Mouse (Mus musculus) heart, embryonic 12.5 days (tissue): ENCODE measurements around the gene Slc7a9. TPM values are rescaled to one million over a fixed set of nuclear protein-coding genes. Genes with fewer than 3 reads are reported as not detected.
A peak's percentile ranks its signal among the peaks of the same experiment; 100 is the strongest.

Source experiments
- ATAC-seq: fragments of 200-750 bp; cut with Nextera tagmentation; 2 replicates; pipeline ENCODE4 v1.8.0; 2017; ENCODE audit warnings: moderate TSS enrichment, moderate library complexity; ENCODE audit not compliant: insufficient number of reproducible peaks, low FRiP score
- H3K27ac ChIP-seq: fragments of 300-500 bp; sonication (generic); 2 replicates; pipeline ENCODE4 v1.5.1; 2016; ENCODE audit warnings: mild to moderate bottlenecking, moderate library complexity; ENCODE audit not compliant: poor library complexity, severe bottlenecking
- H3K27me3 ChIP-seq: fragments of 300-500 bp; sonication (generic); replicated peaks from 2 replicates; pipeline ENCODE4 v1.6.1; 2016; ENCODE audit warnings: mild to moderate bottlenecking, moderate library complexity
- H3K36me3 ChIP-seq: fragments of 300-500 bp; sonication (generic); 2 replicates; pipeline ENCODE4 v1.6.1; 2016; ENCODE audit warnings: mild to moderate bottlenecking, moderate library complexity
- H3K4me1 ChIP-seq: fragments of 300-500 bp; sonication (generic); replicated peaks from 2 replicates; pipeline ENCODE4 v1.6.1; 2016; ENCODE audit warnings: mild to moderate bottlenecking
- H3K4me2 ChIP-seq: fragments of 300-500 bp; sonication (generic); 2 replicates; pipeline ENCODE4 v1.6.1; 2016; ENCODE audit warnings: mild to moderate bottlenecking, moderate library complexity
- H3K4me3 ChIP-seq: fragments of 300-500 bp; sonication (generic); 2 replicates; pipeline ENCODE4 v1.5.1; 2016; ENCODE audit warnings: mild to moderate bottlenecking
- H3K9ac ChIP-seq: fragments of 300-500 bp; sonication (generic); 2 replicates; pipeline ENCODE4 v1.6.1; 2016; ENCODE audit warnings: mild to moderate bottlenecking, moderate library complexity
- H3K9me3 ChIP-seq: fragments of 300-500 bp; sonication (generic); replicated peaks from 2 replicates; pipeline ENCODE4 v1.6.1; 2016; ENCODE audit warnings: mild to moderate bottlenecking, moderate library complexity
- WGBS: fragments of 180-500 bp; shearing (Covaris S2); methylation state at CpG from one replicate; pipeline ENCODE4 v1.1.7; 2016; 5-methylcytosine and 5-hydroxymethylcytosine counted together
- polyA plus RNA-seq: library from polyadenylated mRNA; unstranded; fragments of >200 nt; fragmentation: Nextera tagmentation; extraction: Ambion mirVana; gene quantifications from 2 replicates; pipeline ENCODE4 v1.2.1, GENCODE M21; 2016

Slc7a9 gene
- polyA plus RNA-seq, 1 experiment from 2014 or later = 0.59 TPM

- WGBS = 75% methylated on average over 4 of the region's 4 CpGs
- no peak overlapping the region for H3K4me3 ChIP-seq
- H3K27me3 ChIP-seq = no peaks in the 10 kb centered on the region
- no peak overlapping the region for H3K4me2 ChIP-seq
- H3K9me3 ChIP-seq = no peaks in the 10 kb centered on the region
- no peak overlapping the region for H3K27ac ChIP-seq
- H3K4me1 ChIP-seq = 0 out of 2 replicates have a peak, but pooled peaks cover 6% of the 10 kb centered on the region
- no peaks in the 10 kb centered on the region for H3K36me3 ChIP-seq
- ATAC-seq = no peak
- no peak overlapping the region for H3K9ac ChIP-seq
Observed at GRCm38 (mm10) chr7:35456091-35456814, 7.7 kb downstream of the Slc7a9 start.

DNA sequence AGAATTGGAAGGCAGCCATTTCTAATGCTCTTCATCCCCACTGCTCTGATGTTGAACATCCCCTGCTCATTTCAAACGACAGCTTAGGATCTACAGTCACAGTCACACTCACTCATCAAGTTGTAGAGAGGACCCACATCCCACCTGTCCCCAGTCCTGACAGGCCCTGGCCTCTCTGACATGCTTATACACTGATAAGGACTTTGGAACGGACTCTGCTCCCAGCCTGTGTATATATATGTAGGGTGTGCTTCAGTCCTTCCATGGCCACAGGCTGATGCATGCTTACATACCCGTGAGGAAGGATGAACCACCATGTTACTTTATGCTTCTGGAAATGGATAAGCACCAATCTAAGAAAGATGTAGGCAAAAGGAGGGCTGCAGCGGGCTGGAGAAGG, 12.4 kb downstream of the Slc7a9 start:
- no peak for ATAC-seq
- peaks cover 6% of the 10 kb centered on the region; the same call in 1 of the 2 replicates for H3K4me1 ChIP-seq
- no peaks in the 10 kb centered on the region for H3K27me3 ChIP-seq
- no peaks in the 10 kb centered on the region for H3K9me3 ChIP-seq
- no peak overlapping the region for H3K27ac ChIP-seq
- no peaks in the 10 kb centered on the region for H3K36me3 ChIP-seq
- H3K4me3 ChIP-seq = no peak overlapping the region
- H3K9ac ChIP-seq = no peak overlapping the region
- 68% methylated on average over 4 of the region's 4 CpGs for WGBS
- no peak overlapping the region for H3K4me2 ChIP-seq

DNA sequence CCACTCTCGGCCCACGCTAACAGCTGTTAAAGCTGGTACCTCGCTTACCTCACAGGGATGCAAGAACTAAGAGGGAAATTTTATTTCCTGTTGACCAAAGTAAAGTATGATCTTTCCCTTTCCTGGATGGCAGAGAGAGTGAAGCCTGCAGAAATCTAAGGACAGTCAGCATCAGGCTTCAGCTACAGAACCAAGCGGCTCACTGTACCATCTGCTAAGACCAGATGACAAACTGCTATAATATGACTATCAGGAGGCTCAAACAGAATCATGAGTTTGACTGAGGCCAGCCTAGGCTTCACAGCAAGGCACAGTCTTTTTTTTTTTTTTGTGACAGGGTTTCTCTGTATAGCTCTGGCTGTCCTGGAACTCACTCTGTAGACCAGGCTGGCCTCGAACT, 16.4 kb downstream of the Slc7a9 start:
- Histone ChIP-seq H3K4me3 (no peak overlapping the region), H3K27ac (no peak overlapping the region), H3K27me3 (no peaks in the 10 kb centered on the region), H3K9me3 (no peaks in the 10 kb centered on the region), H3K9ac (no peak overlapping the region), H3K36me3 (no peaks in the 10 kb centered on the region), H3K4me1 (peaks cover under 1% of the 10 kb centered on the region; the same call in 1 of the 2 replicates), H3K4me2 (no peak overlapping the region)
- ATAC-seq = no peak
- WGBS = 72% methylated on average over 5 of the region's 5 CpGs

DNA sequence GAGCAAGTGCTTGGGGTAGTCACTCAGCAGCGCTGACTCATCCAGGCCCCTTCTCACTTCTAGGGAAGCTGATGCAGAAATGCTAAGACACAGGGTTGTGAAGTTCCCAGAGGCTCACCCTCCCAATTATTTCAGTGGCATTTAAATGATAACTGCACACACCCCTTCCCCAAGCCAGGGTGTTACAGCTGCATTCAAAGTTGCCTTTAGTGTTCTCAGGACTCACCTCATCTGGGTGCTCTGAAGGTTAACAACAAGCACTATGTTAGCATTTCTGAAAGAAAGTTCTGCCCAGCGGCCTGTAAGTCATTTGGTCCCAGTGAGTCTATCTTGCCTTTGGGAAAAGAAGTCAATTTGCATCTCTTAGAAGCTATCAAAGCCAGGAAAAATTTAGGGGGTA, 19.3 kb downstream of the Slc7a9 start:
- no peaks in the 10 kb centered on the region for H3K9me3 ChIP-seq
- no peak for ATAC-seq
- H3K4me1 ChIP-seq = no peaks in the 10 kb centered on the region; the same call in 1 of the 2 replicates
- WGBS = 74% methylated on average over 2 of the region's 2 CpGs
- no peak overlapping the region for H3K9ac ChIP-seq
- H3K27me3 ChIP-seq = no peaks in the 10 kb centered on the region
- H3K4me3 ChIP-seq = no peak overlapping the region
- H3K4me2 ChIP-seq = no peak overlapping the region
- no peak overlapping the region for H3K27ac ChIP-seq
- no peaks in the 10 kb centered on the region for H3K36me3 ChIP-seq

DNA sequence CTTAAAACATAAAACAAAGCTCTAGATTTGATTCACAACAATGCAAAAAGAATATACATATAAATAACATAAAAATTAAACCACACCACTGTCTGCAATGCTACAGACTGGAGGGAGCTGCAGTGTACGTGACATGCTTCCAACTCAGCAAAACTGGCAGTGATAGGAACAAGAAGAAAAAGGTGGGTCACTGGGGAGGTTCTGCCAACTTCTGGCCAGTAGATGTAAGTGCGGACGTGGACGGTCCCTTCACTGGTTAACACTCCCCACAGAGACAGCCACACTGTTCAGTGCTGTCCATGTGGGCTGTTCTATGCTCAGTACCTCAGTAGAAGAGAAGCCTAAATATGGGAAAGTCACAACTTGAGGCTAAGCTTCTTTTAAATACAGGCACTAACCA, 22.2 kb downstream of the Slc7a9 start:
- Histone ChIP-seq H3K4me1 (no peaks in the 10 kb centered on the region), H3K9ac (no peak overlapping the region), H3K4me3 (no peak overlapping the region), H3K27ac (no peak overlapping the region), H3K36me3 (no peaks in the 10 kb centered on the region), H3K27me3 (no peaks in the 10 kb centered on the region), H3K4me2 (no peak overlapping the region), H3K9me3 (no peaks in the 10 kb centered on the region)
- WGBS = 43% methylated on average over 4 of the region's 4 CpGs
- no peak for ATAC-seq

DNA sequence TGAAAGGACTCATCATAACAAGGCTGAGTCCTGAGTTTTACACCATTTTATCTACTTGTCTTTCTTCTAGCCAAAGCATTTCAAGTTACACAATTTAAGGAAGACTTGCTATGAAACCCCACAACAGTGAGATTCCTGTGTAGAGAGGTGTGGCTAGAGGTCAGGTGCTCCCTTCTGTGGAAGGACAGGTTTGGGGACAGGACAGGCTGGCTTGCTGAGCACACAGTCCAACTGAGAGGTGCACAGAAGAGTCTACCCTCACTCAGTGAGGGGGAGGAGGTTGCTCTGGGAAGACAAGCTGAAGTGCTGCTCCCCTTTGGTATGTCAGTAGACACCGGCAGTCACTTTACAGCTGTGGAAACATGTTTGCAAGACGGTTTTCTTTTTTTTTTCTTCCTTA, 27.9 kb downstream of the Slc7a9 start:
- no peak for ATAC-seq
- WGBS = 52% methylated on average over 2 of the region's 2 CpGs
- Histone ChIP-seq H3K9me3 (no peaks in the 10 kb centered on the region), H3K4me3 (no peak overlapping the region), H3K4me1 (no peaks in the 10 kb centered on the region), H3K27ac (no peak overlapping the region), H3K36me3 (no peaks in the 10 kb centered on the region), H3K27me3 (no peaks in the 10 kb centered on the region), H3K9ac (no peak overlapping the region), H3K4me2 (no peak overlapping the region)

GRCm38 (mm10) chr7:35485126-35485525, 36.5 kb downstream of the Slc7a9 start:
- H3K9me3 ChIP-seq = no peaks in the 10 kb centered on the region
- ATAC-seq = no peak
- 0 out of 2 replicates have a peak overlapping the region, but pooled peaks have one; percentile 20 for H3K4me2 ChIP-seq
- 26% methylated on average over 2 of the region's 2 CpGs for WGBS
- peaks cover 12% of the 10 kb centered on the region for H3K4me1 ChIP-seq
- no peak overlapping the region for H3K4me3 ChIP-seq
- H3K27ac ChIP-seq = peak overlapping the region; percentile 10; the same call in 1 of the 2 replicates
- no peaks in the 10 kb centered on the region for H3K36me3 ChIP-seq
- H3K27me3 ChIP-seq = no peaks in the 10 kb centered on the region
- H3K9ac ChIP-seq = no peak overlapping the region

DNA sequence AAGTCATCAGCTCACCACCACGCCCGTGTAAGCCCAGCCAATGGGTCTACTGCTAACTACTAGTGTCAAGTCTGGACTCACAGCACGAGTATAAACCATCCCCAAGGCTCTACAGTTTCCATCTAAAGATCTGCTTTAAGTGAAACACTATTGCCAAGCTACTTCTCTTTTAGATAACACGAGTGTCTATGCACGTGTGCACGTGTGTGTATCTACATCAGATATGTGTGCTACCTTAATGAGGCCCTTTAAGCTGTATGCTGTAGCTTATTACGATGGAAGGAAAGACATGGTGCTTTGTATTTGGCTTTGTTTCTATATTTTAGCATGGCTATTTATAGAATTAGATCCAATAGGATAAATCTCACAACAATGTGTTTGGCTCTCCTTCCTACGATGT, 38.0 kb downstream of the Slc7a9 start:
- 81% methylated on average over 8 of the region's 8 CpGs for WGBS
- no peaks in the 10 kb centered on the region for H3K27me3 ChIP-seq
- no peak overlapping the region for H3K4me2 ChIP-seq
- no peaks in the 10 kb centered on the region for H3K36me3 ChIP-seq
- H3K4me3 ChIP-seq = no peak overlapping the region
- no peak overlapping the region for H3K9ac ChIP-seq
- peaks cover 12% of the 10 kb centered on the region for H3K4me1 ChIP-seq
- no peak overlapping the region for H3K27ac ChIP-seq
- no peaks in the 10 kb centered on the region for H3K9me3 ChIP-seq
- no peak for ATAC-seq

- H3K4me3 ChIP-seq = no peak overlapping the region
- no peaks in the 10 kb centered on the region for H3K36me3 ChIP-seq
- no peaks in the 10 kb centered on the region for H3K27me3 ChIP-seq
- no peak overlapping the region for H3K27ac ChIP-seq
- H3K9me3 ChIP-seq = no peaks in the 10 kb centered on the region
- H3K4me2 ChIP-seq = no peak overlapping the region
- H3K9ac ChIP-seq = no peak overlapping the region
- 92% methylated on average over 2 of the region's 2 CpGs for WGBS
- ATAC-seq = no peak
- peaks cover 6% of the 10 kb centered on the region for H3K4me1 ChIP-seq
Observed at GRCm38 (mm10) chr7:35490186-35490585, 41.6 kb downstream of the Slc7a9 start.

DNA sequence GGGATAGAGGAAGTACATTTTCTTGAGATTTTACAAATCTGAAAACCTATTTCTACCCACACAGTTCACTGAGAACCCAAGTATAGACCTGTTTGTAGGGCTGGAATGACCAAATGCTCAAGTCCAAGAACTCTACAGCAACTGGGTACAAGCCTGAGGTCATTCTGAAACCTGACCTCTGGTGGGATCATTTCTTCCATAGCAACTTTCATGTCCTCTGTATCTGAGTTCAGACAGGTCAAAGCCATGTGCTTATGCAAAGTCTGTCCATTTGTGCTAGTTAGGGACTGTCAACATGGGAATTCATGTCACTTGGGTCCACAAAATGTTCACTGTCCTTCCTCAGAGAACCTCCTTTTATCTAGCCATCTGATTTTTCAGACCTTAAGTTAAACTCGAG, 42.4 kb downstream of the Slc7a9 start:
- no peak overlapping the region for H3K4me3 ChIP-seq
- H3K9me3 ChIP-seq = no peaks in the 10 kb centered on the region
- no peak overlapping the region for H3K27ac ChIP-seq
- no peak overlapping the region for H3K4me2 ChIP-seq
- 74% methylated on average over 1 of the region's 1 CpGs for WGBS
- H3K36me3 ChIP-seq = no peaks in the 10 kb centered on the region
- no peaks in the 10 kb centered on the region for H3K27me3 ChIP-seq
- no peak for ATAC-seq
- no peak overlapping the region for H3K9ac ChIP-seq
- no peaks in the 10 kb centered on the region for H3K4me1 ChIP-seq

- no peak overlapping the region for H3K27ac ChIP-seq
- H3K4me2 ChIP-seq = no peak overlapping the region
- H3K4me3 ChIP-seq = no peak overlapping the region
- WGBS = 88% methylated on average over 2 of the region's 2 CpGs
- no peaks in the 10 kb centered on the region for H3K36me3 ChIP-seq
- H3K9me3 ChIP-seq = no peaks in the 10 kb centered on the region
- no peaks in the 10 kb centered on the region for H3K4me1 ChIP-seq
- ATAC-seq = no peak
- H3K9ac ChIP-seq = no peak overlapping the region
- H3K27me3 ChIP-seq = no peaks in the 10 kb centered on the region
Observed at GRCm38 (mm10) chr7:35497516-35497915, 48.9 kb downstream of the Slc7a9 start.

DNA sequence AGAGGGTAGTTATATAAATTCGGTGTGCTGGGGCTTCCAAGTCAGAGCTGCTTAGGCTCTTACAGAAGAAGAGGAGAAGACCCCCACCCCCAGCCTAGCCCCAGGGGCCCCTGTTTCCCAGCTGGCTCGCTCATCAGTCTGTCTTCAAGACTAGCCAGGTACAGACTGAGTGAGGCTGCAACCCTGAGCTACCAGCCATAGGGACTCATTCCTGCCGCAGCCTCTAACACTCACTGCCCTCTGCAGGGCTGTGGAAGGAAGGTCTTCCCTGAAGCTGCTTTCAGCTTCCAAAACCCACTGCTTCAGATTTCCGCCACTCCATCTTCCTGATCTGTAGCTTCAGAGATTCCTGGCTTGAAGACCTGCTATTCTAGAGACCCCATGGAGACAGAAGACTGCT, 53.4 kb downstream of the Slc7a9 start:
- 14% methylated on average over 4 of the region's 4 CpGs for WGBS
- H3K9me3 ChIP-seq = no peaks in the 10 kb centered on the region
- no peaks in the 10 kb centered on the region for H3K27me3 ChIP-seq
- H3K4me3 ChIP-seq = no peak overlapping the region
- H3K36me3 ChIP-seq = no peaks in the 10 kb centered on the region
- no peak overlapping the region for H3K27ac ChIP-seq
- no peak for ATAC-seq
- H3K9ac ChIP-seq = no peak overlapping the region
- no peaks in the 10 kb centered on the region for H3K4me1 ChIP-seq
- H3K4me2 ChIP-seq = no peak overlapping the region
